Mouse (Mus musculus) kidney, postnatal 4 days (tissue): Measurements from ENCODE around the gene Olfr266.

Experiments used
- DNase-seq, 2 experiments: peaks; one replicate each; pipeline ENCODE4 v3.0.0; 2021; ENCODE audit warnings: mixed read lengths in 2 of 2

Olfr266 gene

DNA sequence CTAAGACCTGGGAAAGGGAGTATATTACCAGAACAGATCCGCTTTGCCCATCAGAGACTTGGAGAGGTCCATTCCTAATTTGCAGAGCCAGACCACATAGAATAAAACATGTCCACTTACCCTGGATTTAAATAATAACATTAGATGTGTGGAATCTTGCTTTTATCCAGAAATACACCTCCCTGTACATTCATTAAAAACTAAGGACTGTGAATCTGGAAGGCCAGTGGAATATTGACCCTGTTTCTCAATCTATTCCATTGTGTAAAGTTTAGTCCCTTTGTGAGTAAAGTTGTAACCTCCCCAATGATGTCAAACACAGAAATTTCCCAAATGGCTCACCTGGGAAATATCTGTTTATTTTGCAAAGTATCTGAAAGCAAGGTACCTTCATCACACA, at the start of gene Olfr266:
Gene Olfr266 (minus strand): TSS at position 101 of the 400 bp plus-strand sequence.
- no peak for DNase-seq

DNA sequence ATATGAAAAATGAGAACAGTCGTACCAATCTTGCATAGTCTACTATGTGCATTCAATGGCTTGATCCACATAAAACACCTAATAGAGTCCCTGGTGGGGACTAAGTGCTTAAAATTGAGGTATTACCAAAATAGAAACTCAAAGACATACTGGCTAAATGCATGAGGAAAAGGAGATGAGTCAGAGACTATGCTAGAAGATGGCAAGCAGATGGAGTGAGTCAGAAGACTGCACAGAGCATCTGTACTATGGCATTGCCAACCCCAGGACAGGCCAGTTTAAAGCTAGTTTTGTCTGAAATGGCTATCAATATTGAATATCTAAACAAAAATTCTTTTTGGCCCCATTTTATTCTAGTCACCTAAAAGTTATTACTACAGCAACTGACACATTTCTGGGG, 49.5 kb upstream of the Olfr266 start:
- DNase-seq: no peak

DNA sequence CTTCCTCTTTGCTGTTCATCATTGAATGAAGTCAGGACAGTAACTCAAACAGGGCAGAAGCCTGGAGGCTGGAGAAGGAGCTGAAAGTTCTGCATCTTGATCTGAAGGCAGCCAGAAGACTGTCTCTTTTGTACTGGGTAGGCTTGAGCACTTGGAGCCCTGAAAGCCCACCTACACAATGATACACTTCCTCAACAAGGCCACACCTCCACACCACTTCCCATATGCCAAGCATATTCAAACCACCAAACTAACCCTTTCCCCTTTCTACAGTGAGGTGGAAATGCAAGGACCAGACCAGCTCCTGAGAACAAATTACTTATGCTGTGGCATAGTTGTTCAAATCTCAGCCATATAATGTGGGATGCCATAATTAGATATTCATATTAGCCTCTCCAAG, 46.8 kb upstream of the Olfr266 start:
- no peak for DNase-seq

DNA sequence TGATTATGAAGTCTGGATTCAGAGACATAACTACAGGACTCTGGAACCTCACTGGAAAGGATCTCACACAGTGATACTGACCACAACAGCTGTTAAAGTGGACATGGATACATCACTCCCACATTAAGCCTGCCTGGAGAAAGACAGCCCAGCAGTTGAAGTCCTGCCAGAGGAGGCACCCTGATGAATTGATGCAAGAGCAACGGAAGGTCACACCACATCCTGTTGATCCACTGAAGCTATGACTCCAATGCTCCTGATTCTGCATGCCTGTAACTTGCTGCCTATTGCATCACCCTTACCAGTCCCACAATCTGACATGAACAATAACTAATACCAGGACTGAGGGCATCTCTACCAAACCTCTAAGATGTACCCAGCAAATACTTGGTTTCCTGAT, 6.0 kb upstream of the Olfr266 start:
- DNase-seq: peak; percentile 6 to 30

DNA sequence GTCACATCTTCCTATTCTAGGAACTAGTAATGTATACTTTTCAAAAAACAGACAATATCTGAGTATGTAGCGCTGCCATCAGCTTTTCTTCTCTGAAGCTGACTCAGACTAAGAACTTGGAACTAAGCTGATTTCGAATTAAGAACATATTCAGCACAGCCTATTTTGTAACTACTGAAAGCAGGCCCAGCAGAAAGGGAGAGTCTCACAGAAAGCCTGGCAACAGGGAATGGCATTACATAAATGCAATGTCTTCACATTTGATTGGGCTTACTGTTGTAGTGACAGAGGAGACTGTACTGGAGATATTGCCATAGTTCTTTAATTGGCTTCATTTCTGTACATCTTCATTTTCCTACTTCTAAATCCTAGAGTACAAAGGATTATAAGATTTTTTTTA, 8.4 kb downstream of the Olfr266 start:
- no peak for DNase-seq

DNA sequence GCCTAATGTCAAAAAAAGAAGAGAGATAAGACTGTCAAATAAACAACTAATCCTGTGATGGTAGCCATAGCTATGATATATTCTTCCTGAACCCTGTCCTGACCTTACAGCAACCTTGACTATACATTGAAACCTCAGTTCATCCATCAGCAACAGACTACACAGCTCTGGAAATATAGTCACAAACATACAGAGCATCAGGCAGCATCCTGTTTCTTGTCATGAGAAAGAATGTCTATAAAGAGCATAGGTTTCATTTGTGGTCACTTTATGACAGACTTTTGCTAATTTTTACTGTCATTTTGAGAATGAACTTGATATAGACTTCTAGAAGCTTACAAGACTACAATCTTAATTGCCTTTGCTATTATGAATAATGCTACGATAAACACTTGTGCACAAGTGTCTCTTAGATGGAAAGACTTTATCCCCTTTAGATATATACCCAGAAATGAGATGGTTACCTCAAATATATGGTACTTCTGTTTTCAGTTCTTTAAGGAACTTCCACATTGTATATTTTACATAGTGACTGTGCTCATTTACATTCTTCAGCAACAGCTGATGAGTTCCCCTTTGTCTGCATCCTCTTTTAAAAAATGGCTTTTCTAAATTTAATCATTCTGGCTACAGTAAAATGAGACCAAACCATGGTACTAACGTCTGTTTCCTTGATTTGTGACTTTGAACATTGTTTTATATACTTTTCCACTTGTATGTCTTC, 17.0 kb downstream of the Olfr266 start:
- DNase-seq: no peak

DNA sequence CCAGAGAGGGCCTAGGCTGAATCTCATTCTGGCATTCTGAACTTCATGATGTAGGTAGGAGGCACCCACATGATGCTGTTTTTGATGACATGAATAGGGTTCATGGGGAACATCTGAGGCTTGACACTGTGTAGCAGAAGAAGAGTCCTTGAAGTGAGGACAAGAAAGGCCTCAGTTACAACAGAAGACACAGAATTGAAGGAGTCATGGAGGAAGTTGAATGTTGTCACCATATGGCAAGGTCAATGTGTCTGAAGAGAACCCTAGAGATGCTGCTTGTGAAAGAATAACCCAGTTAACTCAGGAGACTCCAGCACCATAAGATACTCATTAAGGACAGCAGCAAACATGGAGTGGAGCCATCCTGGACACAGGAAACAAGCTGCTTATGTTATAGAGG, 28.0 kb downstream of the Olfr266 start:
- DNase-seq: no peak

DNA sequence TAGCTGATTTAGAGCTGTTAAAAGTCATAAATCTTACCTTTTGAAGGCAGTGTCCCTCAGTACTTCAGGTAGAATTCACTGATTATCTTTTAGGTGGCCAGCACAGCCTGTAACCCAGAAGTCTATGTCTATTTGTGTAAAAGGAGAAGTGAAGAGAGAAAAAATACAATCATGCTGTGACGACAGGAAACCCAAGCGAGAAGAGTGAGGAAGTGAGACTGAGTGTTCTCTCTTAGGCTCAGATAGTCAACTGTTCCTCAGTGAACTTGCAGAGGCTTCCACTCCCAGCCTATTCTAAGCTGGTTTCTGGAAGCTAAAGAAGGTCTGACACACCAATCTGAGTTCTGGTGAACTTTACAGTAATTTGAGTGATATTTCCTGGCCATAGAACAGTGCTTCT, 36.2 kb downstream of the Olfr266 start, which contains the start of gene Cd53:
Gene Cd53 (minus strand): TSS at position 220 of the 400 bp plus-strand sequence.
- DNase-seq: no peak

DNA sequence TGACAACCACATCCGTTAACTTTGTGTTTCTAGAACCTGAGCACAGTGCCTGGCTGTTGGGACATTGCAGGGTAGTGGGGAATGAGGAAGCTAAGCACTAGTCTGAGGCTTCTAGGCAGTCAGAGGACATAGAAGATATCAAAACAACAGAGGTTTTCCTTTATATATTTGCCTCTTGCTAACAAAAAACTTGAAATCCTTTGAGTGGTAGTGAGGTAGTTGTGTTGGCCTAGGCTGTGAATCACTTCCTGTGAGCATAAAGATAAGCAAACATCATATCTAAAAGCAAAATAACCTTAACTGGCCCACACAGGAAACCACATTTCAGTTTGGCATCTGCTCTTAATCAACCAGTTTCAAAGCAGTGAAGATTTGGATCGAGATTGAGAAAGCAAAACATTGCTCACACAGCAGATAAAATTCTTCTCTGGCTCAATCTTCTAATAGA, 37.6 kb downstream of the Olfr266 start:
- peak in 1 of 2 experiments; percentile 4 for DNase-seq

DNA sequence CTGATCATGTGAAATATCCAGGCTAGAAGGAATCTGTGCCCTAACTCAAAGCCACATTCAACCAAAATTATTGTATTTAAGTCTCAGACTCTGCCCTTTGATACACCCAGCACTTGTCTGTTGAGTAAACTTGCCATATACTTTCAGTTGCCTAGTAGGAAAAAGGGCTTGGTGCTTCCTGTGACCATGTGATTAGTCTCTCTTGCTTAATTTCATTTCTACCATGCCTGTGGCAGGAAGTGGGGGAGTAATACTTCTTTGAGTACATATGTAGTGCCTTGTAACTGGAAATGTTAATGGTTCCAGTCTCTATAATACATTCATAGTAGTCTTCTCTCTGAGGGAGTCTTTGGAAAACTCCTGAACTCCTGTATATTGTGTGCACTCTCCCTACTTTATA, 38.1 kb downstream of the Olfr266 start:
- no peak for DNase-seq

DNA sequence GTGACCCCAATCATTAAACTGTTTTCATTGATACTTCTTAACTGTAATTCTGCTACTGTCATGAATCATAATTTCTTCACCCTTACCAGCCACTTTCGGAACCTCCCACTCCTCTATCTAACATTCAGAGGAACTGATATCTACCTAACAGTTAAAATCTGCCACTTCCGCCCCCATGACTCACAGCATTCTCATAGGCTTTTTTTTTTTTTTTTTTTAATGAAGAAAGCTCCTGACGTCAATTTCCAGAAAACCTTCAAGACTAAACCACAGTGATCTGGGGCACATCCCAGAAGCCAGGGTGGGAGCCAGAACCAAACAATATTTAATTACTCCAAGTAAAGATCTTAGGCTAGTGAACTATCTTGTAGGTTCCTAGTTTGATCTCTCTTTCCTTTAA, 41.0 kb downstream of the Olfr266 start:
- DNase-seq: no peak

DNA sequence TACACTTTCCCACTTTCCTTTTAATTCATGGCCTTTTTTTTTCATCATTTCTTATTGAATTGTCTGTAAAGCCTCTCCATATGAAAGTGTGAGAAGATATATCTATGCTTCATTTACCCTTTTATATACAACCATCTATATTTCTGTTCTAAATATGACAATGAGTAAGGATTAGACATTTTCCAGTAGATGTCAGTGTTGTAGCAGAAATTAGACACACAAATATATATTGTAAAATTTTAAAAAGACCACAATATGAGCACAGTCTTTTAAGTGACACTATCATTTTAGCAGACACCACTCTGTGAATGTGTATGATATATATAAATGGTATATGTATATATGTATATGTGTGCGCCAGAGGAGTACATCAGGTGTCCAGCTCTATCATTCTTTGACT, 54.3 kb downstream of the Olfr266 start:
- no peak for DNase-seq
